Mouse (Mus musculus) stomach, postnatal 0 days (tissue): ENCODE data around the gene Gfpt1.

ENCODE experiments used
- CTCF ChIP-seq: IDR thresholded peaks from 2 replicates; pipeline ENCODE4 v1.5.1; 2016; ENCODE audit warnings: antibody characterized with exemption, low read depth, mild to moderate bottlenecking, moderate library complexity
- EP300 ChIP-seq: optimal IDR thresholded peaks from 2 replicates; pipeline ENCODE3; 2016; ENCODE audit warnings: antibody characterized with exemption

GRCm38 (mm10) chr6:87002521-87003055 lies 40.1 kb upstream of the Gfpt1 start:
- TF ChIP-seq CTCF = peak; percentile 96
- no peak for TF ChIP-seq EP300
